Mouse (Mus musculus) WW6 (cell line): Measurements from ENCODE around the gene Kbtbd13.

Source experiments
- DNase-seq: peaks from one replicate; pipeline ENCODE4 v3.0.0-alpha.2; 2013; ENCODE audit warnings: low read depth, low spot score

The Kbtbd13 gene

DNA sequence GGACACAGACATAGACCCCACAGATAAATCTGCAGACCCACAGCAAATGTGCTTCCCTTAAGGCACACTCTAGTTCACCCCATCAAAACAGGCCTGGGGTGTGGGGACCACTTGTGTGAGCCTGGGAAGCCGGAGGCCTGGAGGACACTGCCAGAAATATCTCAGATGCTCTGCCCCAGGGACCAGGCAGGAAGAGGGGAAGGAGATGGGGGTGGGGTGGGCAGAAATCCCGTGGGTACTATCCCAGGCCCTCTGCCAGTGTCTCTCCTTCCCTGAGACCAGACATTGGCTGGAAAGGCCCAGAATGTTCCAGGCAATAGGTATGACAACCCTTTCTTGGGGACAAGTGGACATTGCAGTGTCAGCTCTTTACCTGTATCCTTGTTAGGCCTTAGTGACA, 2.2 kb upstream of the Kbtbd13 start:
- DNase-seq, result no peak

DNA sequence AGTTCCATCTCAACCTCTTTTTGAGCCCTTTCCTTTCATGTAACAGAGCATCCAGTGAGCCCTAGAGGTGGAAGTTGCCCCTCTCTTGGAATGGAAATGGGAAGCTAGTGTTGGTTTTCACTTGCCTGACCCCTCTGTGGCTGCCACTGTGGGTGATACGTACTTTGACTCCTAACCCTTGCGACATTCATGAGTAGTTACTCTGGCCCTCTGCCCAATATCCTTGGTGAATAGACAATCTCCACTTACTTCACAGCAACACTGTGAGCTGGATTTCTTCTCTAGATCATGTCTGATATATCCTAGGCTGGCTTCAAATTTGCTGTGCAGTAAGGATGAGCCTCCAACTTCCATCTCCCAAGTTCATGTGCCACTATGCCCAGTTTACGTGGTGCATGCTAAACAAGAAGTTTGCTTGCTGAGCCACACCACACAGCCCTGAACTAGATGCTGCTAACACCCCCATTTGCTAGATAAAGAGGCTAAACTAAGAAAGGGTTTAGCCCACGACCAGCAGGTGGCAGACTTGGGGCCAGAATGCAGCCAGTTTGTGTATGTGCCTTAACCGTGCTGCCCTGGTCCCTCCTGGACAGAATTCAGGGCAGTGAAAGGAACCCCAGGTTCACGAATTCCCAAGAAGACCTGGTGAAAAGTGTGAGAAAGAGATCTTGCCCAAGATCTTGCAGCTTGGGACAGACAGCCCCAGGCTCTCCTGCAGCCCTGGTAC, 1.3 kb upstream of the Kbtbd13 start:
- no peak for DNase-seq

DNA sequence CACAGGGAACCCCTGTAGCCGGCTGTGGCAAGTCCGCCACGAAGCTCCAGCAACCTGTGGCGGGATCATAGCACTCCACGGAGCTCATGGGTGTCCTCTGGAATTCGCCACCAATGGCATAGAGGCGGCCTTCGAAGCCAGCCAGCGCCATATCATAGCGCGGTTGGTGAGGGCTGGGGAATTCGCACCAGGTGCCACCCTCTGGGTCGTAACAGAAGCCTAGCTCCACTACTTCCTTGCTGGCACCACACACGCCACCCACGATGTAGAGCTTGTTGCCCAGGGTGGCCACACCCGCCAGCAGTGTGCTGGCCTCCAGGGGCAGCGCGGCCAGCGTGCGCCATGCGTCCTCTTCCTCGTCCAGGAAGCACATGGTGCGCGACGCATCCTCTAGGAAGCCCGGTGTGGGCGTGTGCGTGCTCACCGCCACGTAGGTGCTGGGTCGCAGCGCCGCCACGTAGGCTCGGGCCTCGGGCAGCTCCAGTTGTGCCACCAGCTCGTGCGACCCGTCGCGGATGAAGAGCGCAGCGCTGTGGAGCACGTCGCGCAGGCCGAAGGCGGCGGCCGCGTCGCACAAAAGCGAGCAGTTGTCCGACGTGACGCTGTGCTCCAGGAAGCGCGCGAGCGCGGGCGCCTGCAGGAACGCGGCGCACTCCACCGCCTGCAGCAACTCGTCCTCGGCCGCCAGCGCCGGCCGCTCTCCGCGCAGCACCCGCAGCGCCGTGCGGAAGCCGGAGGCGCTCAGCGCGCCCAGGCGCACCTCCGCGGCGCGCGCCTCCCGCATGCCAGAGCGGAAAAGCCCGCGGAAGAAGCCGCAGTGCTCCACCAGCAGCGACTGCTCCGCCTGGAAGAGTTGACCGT, 470 bp downstream of the Kbtbd13 start:
- DNase-seq, result no peak

DNA sequence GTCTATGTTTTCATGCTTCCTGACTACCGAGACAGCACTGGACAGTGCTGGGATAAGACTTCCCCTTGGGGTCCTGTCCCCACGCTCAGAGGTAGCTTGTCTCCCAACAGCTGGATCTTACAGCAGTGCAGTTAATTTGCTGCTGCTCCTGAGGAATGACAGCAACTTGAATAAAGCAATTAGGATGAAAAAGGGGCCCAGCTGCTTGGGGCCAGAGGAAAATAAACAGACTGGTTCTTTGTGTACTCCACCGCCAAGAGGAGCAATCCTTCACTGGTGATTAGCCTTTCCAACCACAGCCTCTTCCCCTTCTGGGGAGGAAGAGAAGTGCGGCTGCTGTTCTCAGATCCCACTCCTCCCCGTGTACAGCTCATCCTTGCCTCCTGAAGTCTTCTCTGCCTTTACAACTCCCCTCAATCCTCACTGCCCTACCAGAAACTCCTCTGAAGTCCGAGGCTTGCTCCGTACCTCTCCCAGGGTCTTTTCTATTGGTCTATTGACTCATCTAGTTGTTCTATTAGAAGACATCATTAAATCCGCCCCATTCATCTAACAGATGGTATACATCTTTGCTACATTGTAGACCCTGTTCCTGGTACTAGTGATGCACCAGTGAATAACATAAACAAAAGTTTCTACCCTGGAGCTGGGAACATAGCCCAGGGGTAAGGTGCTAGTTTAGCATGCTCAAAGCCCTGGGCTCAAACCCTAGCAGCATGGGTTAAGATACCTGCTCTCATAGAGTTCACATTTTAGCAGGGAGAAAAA, 4.9 kb downstream of the Kbtbd13 start:
- no peak for DNase-seq

DNA sequence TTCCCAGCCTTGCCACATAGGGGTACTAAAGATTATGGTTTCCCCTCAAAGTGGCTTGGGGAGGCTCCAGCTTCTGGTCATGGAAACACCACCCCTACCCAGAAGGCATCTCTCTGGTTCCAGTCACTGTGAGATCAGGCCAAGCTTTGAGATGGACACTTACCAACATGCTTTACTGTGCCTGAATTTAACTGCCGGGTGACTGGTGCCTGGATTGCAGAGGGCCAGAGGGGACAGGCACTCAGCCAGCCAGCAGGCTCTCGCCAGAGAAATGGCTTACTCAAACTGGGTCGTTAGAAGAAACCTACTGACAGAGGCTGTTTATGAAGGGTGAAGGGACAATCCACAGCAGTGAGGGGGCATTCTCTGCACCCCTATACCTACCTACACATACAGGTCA, 7.2 kb downstream of the Kbtbd13 start:
- DNase-seq, result no peak

DNA sequence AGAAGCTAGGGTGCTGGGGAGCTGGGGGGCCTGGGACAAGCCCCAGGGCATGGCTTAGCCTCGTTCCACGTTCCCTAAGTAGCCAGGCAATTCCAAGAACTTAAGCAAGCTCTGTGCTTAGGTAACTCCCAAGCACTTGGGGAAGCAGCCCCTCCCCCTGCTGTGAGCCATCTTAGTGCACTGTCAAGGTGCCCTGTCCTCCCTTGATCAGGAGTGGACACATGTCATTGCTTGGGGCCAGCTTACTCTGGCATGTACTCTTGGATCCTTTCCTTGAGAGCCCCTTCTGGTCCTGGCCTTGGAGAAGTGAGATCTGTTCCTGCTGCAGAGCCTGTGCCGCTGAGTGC, 8.7 kb downstream of the Kbtbd13 start:
- no peak for DNase-seq

DNA sequence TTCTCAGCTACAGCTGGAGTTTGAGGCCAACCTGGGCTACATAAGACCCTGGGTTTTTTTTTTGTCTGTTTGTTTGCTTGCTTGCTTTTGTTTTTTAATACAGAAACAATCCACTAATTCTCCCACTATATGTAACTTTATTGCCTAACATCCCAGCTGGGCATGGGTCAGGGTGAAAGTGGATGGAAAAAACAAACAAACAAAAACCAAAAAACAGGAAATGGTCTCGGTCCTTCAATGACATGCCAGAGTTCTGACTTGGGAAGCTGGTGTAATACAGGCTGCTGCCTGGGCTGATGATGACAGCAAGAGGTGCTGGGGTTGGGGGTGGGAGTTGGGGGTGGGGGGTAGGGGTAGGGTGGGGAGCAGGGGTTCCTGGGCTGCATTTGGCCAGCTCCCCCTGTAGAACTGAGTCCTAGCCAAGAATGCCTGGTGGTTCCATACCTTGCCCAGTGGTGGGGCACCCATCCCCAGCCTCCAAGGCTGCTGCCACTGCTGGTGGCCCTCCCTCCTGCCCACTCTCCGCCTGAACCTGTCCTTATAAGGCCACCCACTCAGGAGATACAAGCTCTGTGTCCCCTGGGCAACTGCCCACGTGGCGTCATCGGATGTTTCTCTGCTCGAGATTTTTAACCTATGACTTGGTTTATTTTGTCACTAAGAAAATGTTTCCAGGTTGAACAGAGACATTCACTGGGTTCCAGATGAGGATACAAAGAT, 9.3 kb downstream of the Kbtbd13 start:
- DNase-seq, result no peak

DNA sequence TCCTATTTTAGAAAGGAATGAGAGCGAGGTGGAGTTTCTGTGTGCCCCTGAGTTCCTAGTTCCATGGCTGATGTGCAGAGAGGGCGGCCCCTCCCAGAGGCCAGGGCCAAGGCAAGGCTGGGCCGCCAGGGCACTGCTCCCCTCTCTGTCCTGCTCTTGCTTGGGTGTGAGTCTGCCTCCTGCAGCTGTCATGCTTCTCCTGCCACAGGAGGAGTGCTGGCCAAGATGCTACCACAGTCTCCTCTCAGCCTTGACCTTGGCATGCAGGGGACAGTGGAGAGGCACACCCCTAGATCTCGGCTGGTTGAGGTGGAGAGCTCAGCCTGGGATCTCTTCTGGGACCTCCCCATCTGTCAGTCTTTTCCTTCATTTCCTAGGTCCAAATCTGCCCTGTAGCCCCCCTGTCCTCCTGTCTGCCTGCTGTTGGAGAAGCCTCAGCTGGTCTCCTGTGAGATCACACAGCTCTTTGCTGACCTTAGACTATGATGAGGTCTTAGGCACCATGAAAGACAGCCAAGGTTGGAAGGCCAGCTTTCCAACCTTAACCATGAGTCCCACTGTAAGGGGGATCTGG, 10.3 kb downstream of the Kbtbd13 start:
- DNase-seq, result no peak

DNA sequence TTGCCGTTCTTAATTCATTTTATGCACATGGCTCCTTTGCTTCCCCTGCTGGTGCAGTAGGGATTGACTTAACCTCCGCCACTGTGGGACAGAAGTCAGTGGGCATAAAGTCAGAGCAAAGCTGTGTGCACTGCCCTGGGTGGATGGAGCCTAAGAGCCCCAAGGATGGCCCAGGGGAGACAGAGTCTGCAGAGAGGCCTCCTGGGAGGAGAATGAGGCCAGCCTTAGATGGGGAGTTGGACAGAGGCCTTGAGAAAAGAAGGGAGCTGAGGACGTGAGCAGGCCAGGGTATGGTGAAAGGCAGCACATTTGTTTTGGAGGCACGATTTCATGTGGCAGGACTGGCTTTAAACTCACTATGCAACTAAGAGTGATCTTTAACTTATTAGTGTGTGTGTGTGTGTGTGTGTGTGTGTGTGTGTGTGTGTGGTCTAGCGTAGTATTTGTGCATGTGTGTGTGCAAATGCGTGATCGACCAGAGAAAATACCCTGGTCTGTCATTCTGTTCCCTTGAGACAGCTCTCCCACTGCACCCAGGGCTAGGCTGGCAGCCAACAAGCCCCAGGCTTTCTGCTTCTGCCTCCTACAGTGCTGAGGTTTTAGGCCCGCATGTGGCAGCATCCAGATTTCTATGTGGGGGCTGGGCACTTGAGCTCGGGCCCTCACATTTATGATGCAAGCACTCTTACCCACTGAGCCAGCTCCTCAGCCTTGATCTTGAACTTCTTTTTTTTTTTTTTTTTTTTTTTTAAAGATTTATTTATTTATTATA, 16.1 kb downstream of the Kbtbd13 start:
- no peak for DNase-seq

DNA sequence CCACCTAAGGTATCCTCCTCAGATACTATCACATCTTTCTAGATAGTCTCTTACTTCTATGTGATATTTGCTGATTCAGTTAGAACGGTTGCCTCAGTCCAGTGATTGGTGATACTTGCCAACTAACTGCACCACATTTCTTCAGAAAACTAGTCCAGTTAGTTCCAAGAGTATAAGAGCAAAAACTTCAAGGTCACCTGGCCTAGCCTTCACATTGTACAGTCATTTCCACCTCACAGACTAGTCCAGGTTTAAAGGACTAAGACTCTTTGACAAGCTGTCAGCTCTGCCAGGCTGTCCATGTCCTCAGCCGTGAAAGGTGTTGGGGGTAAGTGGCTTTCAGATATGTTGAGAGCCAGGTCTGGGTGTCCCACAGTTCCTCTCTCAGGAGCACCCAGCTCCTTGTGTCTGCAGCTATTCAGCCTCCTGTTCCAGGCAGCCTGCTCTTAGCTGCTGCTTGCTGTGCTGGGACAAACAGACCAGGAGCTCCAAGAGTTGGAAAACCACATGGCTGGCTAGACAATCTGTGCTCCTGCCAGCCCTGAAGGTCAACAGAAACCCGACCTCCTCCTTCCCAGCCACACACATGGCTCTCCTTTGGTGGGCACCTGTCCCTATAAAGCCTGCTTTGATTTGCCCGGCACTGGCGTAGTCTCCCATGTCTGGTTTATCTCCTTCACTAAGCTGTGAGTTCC, 16.8 kb downstream of the Kbtbd13 start:
- no peak for DNase-seq

DNA sequence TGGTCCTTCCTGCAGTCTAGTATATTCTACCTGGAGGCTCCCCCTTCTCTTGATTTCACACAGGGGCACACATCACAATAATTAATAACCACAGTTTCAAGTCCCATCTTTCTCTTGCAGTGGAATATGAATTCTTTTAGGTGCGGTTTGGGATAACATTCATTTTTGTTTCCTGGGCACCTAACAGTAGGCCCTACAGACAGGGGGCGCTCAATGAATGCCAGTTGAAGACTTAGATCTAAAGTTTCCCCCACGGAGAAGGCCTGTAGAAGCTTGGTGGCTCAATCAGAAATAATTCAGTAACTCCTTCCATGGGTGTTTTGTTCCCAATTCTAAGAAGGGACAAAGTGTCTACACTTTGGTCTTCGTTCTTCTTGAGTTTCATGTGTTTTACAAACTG, 19.0 kb downstream of the Kbtbd13 start:
- DNase-seq, result no peak

DNA sequence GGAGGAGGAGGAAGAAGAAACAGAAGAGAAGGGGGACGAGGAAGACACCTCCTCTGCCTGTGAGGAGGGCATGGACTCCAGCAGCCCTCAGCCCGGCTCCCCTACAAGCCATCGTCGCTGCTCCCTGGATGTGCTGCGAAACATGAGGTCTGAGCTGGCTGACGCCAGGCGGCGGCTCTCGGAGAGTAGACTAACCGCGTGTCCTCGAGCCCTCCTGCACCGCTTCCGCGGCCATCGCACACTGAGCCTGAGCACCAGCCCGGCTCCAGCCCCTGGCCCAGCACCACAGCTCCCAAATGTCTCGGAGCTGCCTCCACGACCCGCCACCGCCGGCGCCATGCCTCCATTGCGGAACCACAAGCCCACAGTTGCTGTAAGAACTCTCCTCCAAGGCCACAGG, 19.7 kb downstream of the Kbtbd13 start:
- no peak for DNase-seq

DNA sequence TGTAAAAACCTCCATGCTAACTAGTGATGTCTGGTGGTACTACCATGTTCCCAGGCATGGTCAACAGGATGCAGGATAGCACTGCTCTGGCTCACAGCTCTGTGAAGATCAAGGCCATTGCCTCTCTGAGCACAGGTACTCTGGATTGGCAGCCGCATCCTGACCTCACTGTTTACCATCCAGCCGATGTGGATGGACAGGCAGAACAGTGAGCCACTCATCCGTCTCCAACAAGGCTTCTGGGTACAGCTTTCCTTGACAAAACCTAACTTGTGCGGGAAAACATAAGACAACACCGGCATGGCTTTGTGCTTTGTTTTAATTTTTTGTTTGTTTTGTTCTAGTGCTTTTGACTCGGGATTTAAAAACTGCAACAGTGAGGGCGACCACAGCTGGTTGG, 25.7 kb downstream of the Kbtbd13 start:
- no peak for DNase-seq

DNA sequence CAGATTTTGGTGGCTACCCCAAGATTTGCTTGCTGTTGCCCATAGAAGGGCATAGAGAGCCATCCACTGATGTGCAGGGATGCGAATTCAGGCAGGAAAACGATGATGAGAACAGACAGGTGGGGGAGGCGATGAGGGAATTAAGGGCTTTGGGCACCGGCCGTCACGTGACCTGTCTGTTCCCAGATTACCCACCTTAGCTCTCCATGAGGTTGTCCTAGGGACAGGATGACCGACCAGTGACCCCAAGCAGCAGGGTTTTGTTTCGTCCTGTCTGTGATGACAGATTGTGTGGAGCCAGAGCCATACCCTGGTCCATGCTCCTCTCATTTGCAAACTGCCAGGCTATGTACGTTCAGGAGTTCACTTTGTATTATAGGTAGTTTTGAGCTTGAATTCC, 27.8 kb downstream of the Kbtbd13 start:
- DNase-seq, result no peak

DNA sequence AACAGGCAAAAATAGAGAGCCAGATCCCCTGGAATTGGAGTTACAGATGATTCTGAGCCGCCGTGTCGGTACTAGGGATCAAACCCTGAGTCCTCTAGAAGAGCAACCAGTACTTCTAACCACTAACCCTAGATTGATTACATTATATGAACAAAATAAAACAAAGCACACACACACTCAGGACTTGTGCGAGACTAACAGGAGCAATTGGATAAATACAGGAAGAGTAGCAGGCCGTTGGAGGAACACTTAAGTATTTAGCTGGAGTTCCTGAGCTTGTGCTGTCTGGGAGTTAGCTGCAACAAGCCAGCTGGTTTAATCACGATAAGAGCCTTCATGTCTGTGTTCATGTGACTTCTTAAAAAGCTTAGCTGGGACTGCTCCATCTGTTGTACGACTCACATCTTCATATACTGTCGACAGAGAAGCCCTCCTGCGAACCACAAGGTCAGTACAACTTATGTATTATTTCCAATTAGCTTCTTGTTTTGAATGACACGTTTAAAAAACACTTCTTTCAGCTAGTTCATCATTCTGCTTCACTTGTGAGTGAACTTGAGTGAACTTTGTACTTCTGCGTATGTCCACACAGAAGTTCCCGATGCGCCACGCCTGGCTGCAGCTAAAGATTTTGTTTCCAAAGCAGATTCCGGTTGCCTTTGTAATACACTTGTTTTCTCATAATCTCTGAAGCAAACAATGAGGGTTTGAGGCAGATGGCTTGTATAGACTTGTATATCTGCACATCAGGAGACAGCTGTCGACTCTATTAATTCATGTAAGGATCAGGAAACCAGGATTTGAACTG, 30.6 kb downstream of the Kbtbd13 start, which contains the start of gene Ubap1l:
Gene Ubap1l (plus strand): TSS at position 401 of the 808 bp plus-strand sequence.
- no peak for DNase-seq

DNA sequence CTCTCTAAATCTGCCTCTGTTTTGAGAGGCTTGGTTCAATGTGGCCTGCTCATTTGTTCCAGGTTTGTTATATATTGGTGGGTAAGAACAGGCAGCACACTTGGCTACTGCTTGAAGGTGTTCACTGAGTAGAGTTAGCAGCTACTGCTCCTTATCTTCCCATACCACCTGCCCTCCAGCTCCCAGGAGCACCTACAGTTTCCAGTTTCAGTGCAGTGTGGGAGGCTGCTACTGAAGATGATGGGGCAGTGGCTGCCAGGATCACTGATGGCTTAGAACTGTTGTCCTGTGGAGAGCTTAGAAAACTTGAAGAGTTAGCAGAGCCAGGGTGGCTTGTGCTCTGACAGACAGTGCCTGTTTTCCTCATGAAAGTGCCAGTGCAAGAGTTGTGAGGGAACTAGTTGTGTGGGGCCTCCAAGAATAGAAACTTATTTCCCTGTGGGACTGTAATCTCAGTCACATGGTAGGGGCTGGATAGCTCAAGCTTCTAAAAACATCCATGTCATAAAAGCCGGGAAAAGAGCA, 32.4 kb downstream of the Kbtbd13 start:
- no peak for DNase-seq

DNA sequence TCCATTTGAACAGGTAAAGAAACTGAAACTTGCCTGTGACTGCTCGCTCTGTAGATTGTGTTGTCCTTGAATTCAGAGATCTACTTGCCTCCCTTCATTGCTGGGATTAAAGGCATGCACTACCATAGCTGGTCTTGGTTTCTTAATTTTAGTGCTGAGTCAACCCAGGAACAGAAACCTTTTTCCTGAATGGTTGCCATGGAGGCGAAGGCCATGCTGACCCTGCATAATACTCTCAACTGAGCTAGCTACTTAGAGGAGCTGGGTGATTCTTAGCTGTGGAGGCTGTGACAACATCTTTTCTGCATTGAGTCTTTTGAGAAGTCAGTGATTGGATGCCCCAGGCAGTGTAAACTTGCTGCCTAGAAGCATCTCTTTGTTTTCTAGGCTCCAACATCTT, 34.5 kb downstream of the Kbtbd13 start:
- no peak for DNase-seq

DNA sequence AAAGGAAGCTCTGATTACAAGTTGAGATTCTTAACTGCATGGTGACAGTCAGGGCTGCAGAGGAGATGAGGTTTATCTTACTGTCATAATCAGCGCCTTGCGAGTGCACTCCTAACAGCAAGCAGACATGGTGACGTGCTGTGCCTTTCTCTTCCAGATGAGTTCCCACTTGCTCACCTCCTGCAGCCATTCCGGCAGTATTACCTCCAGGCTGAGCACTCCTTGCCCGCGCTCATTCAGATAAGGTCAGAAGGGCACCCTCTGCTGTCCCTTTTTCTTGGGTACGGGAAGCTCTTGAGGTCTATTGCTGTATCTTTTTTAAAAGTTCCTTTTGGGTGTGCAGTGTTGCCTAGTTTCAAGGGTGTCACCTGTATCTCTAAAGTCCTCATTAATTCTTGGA, 34.9 kb downstream of the Kbtbd13 start:
- no peak for DNase-seq

DNA sequence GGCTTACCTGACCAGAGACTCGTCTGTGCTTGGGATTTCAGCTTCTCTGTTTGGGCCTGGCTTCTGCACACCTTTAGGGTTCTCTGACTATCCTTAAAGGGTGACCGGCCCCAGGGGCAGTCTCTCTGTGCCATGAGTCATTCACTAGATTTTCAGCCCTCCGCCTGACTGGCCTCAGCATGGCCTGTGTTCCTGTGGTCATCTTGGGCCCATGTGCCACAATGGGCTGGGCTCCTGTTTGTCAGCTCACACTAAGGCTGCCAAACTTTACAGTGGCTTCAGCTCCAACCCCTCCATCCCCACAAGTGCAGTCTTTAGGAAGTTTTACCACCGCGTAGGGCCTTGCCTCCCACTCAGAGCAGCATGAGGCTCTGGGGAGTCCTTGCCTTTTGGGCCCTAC, 38.2 kb downstream of the Kbtbd13 start:
- no peak for DNase-seq
